Mouse (Mus musculus) lung, postnatal 10 days (tissue): ENCODE data around the gene Zfp579.
A peak's percentile ranks its signal among the peaks of the same experiment; 100 is the strongest.
"Not testable (repeated sequence)": the region's sequence is repeated elsewhere in the genome, so short reads cannot be mapped to it uniquely, and the experiment has no call there.

ENCODE experiments used
- DNase-seq: peaks from one replicate; pipeline ENCODE4 v3.0.0; 2021

Zfp579 gene

DNA sequence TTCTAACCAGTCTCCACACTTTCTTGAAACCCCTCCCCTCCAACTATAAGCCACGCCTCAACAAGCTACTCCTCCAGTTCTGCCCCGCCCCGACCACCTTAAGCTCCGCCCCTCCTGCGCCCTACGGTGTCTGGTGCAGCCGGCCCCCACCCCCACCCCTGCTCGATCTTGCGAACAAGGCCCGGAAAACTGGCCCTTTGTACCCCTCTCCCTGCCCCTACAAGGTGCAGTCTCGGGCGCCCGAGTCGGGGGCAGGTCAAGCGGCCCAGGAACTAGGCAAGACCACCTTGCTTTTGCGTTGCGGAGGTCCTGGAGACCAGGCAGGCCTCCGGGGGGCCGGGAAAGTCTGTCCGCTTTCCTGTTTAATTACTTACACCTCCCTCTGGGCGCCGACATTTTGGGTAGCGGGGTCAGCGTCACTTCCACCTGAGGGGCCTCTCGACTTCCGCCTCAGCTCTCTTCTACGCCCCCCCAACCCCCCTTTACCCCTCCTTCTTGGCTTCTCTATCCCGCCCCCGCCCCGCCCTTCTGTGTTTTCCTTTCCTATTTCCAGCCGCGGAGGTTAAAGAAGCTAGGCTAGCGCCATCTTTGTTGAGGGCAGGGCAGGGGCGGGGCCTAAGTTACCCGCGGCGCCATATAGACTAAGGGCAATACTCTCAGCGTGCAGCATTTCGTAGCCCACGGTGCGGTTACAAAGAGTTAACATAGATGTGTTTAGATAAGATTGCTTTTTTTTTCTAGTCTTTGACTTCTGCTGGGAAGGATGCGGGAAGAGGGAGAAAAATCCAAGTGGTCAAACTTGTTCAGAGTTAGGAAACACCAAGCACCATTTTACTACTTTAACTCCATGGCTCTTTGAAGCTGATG is 18.5 kb upstream of the Zfp579 start, which contains the start of the genes Zfp524 and Fiz1:
Gene Zfp524, plus strand, starts transcription at position 165 of the 867 bp plus-strand sequence.
Gene Fiz1, minus strand, starts transcription at position 447 of the 867 bp plus-strand sequence.
- peak; percentile 98 for DNase-seq

DNA sequence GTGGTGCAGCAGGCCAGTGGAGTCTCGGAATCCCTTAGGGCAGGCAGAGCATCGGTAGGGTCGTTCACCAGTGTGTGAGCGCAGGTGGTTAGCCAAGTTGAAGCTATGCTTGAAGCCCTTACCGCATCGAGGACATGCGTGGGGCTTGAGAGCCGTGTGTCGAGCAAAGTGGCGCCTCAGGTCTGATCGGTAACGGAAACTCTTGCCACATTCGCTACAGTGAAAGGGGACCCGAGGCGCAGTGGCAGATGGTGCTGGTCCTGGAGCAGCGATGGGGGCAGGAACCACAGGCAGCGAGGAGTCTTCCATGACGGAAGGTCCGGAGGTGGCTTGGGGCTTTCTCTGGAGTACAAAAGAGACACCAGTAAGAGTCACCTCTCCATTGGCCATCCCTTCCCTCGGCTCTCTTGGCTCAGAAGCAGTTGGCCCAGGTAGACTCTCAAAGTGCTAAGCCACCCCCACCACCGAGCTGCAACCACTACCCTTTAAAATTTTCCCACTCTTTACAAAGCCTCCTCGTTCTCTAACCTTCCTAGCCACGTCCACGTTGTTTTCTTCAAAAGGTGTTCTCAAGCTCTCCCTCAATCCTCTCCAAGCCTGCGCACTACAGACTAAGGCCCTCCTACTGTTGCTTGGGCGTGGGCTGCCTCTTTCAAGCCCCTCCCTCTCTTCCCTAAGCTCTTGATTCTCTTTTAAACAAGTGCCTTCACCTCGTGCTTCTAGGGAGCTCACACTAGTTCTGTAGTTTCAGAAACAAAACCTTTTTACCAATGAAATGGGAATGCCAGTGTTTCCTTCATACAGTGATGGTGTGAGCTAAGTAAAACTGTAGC is 16.9 kb upstream of the Zfp579 start:
- no peak for DNase-seq

DNA sequence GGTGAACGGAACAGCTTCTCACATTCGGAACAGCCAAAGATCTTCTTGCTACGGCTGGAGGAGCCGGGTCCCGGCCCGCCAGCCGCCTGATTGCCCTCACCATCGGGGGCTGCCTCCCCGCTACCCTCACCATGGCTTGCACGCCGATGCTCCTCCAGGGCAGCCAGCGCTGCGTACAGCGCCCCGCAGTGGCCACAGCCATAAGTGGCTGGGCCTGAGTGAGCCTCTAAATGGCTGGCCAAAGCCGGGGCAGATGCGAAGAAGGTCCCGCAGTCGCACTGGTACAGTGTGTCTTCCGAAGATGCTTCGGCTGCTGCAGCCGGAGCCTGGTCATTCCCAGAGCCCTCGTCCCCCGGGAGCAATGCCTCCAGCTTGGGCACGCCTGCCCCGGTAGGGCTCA is 12.3 kb upstream of the Zfp579 start:
- DNase-seq = no peak

DNA sequence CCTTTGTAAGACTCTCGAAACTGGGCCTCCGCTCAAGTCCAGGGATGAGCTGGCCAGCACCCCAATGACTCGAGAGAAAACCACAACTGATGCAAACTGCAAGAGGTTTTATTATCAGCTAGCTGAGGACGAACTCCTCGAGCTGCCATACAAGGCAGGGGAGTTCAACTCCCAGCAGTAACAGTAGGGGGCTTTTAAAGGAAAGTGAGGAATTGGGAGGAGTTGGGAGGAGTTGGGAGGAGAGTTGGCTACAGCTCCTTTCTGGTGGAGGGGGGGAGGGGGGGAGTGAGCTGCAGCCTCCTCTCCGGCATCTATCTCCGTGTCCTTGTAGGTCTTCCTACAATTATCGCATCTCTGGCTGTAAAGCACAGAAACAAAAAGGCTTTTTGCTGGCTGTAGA is 6.9 kb upstream of the Zfp579 start:
- DNase-seq = not testable (repeated sequence)

DNA sequence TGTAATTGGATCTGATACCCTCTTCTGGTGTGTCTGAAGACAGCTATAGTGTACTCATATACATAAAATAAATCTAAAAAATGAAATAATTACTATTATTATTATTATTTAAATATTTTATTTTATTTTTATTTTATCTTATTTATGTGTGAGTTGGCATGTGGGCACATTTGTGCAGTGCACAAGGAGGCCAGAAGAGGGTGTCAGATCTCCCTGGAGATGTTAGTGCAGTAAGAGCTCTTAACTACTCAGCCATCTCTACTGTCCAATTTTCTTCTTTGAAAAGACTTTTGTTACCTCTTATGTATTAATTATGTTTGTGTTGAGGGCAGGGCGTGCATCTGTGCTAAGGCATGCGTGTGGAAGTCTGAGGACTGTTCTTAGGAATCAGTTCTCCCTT is 3.9 kb upstream of the Zfp579 start:
- DNase-seq = peak; percentile 49

DNA sequence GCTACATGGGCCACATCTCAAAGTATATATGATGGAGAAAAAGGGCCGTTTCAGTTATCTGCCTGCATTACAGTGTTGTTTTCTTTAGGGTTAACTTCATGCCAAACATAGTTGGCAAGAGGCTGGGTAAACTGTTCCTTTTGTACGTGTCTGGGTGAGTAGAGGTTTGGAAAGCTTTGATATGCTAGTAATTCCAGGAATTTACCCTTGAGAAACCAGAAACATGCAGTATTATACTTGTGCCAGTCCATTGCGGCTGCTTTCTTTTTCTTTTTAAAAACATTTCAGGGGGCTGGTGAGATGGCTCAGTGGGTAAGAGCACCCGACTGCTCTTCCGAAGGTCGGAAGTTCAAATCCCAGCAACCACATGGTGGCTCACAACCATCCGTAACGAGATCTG is 976 bp upstream of the Zfp579 start:
- no peak for DNase-seq

DNA sequence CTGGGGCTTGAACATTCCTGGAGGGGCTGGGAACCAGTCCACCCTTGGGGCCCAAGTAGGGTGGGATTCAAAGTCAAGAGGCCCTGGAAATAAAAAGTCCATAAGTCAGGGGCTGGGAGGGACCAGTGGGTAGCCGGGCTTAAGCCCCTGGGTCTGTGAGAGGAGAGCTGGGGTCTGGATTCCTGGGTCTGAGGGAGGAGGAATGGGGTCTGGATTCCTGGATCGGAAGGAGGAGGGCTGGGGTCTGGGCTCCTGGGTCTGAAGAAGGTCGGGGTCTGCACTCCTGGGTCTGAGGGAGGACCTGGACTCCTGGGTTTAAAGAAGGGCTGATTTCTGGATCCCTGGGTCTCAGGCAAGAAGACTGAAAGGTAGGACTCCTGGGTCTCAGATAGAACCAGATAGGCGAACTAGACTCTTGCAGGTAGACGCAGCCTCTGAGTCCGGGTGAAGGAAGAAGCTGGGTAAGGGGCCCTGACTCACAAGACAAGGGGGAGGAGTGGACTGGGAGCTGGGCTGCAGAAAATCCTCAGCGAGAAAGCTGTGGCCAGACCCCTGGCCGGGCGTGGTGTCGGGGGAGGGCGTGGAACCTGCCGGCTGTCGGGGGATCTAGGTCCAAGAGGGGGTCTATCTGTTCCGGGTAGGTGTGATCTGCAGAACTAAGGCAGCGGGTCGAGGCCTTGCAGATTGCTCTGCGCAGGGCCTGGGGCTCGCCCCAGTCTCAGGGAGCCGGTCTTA is 523 bp downstream of the Zfp579 start:
- no peak for DNase-seq

DNA sequence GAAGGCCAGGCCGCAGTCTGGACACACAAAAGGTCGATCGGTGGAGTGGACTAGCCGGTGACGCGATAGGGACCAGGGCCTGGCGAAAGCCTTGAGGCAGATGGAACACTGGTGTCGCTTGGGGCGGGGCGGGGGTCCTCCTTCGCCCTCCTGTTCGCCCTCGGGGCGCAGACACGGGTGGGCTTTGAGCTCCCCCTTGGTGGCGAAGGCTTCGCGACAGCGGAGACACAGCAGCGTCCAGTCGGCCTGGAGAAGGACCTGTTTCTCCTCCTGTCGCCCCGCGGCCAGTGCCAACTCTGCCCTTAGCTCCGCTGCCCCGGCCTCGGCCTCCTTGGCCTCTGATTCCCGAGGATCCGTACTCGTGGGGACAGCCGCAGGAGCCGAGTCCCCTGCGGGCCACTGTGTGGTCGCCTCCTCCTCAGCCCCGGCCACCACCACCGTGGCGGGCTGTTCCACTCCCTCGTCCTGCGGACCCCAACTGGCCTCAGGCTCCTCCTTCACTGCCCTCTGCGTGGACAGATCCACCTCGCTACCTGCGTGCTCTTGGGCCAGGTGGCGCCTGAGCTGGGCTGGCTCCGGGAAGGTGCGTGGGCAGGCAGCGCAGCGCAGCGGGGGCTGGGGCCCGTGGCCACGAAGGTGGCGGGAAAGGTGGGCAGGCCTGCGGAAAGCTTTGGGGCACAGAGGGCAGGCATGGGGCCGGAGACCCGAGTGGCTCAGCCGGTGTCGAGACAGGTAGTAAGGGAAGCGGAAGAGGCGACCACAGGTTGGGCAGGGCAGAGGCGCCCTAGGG is 1.8 kb downstream of the Zfp579 start:
- DNase-seq = no peak

DNA sequence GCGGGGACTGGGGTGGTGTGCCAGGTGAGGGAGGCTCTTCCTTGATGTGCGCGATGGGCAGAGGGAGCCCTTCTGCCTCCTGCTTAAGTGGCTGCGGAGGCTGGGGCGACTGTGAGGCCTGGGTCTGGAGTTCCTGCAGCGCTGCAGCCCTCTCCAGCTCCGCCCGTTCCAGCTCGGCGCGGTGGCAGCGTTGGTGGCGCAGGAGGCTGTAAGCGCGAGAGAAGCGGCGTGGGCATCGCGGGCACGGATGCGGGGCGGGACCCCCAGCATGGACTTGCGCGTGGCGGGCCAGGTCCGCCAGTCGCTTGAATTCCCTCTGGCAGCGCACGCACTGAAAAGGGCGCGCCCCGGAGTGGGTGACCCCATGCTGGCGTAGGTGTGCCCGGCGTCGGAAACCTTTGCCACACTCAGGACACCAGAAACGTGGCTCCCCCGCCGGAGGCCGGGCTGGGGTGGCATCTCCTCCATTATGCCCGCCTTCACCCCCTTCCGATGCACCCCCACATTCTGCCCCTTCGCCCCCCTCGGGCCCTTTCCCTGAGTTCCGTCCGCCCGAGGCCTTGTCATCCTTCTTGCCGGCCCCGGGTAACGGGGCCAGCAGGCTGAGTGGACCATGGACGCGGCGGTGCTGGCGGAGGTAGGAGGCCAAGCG is 2.5 kb downstream of the Zfp579 start:
- DNase-seq = no peak

DNA sequence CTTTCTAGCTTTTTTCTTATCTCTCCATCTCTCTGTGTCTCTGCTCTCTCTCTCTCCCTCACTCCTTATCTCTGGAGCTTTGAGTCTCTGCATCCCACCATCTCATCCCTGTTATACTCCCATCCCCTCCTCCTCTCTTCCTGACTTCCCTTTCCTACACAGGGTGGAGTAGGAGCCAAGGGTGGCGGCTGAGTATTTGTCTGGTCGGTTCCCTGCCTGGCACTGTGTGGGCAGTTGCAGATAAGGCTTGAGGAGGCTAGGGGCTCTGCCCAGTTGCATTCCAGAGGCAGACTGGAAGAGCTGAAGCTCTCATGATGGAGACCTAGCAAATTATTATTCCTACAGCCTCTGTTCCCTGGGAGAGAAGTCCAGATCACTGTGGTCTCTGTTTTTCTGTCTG is 7.7 kb downstream of the Zfp579 start:
- DNase-seq = no peak

DNA sequence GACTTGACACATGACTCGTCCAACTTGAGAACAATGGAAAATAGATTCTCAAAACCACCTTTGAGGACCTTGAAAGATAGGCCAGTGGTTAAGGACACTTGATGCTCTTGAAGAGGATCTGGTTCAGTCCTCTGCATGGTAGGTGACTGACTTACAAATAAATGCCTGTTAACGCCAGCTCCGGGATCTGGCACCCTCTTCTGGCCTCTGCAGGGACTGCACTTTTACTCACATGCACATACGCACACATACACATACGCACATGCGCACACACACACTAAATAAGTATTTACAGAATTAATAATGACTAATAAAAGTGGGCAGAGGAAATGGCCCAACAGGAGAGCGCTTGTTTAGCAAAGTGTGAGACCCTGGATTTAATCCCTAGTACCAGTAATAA is 19.1 kb downstream of the Zfp579 start:
- no peak for DNase-seq

DNA sequence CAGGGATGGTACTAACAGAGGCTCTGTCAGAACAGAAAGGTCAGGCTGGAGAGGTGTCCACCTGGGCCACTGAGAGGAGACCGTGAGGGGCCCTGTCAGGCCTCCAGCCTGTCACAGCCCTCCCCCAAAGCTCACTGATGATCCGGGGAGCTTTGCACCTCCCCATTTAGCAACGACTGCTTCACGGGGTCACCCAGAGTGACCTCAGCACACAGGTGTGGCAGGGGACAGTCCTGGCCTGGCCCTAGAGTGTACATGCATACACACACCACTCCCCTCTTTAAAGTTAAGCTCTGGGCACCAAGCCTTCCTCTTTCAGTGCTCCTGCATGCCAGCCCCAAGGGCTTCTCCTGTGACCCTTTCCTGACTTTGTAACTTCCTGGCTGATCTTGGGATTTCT is 20.5 kb downstream of the Zfp579 start:
- DNase-seq = no peak

DNA sequence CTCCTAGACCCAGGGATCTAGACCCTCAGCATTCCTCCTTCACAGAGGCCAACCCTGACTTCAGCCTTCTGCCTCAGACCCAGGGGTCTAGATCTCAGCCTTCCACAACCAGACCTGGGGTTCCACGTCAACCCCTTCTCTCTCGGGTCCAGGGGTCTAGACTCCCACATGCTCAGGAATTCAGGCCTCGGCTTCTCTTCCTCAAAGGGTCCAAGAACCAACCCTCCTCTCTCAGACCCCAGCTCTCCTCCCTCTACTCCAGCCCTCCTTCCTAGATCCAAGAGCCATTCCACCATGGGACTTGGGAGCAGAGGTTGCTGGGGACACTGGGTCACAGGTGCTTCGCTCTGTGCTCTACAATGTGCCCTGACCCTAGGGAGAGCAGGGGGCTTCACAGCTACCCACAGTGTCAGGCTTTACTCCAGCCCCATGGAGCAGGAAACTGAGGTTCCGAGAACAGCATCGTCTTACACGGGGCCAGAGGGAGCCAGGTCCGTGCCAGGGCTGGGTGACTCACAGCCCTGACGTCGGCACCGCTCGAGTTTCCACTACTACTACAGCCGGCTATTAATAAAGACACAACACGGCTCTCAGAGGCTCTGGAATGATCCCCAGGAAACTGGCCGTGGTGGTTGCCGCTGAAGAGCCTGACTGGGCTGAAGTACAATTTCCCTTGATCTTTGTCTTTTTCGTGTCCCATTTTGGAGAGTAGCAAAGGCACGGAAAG is 23.5 kb downstream of the Zfp579 start:
- DNase-seq = peak; percentile 82

DNA sequence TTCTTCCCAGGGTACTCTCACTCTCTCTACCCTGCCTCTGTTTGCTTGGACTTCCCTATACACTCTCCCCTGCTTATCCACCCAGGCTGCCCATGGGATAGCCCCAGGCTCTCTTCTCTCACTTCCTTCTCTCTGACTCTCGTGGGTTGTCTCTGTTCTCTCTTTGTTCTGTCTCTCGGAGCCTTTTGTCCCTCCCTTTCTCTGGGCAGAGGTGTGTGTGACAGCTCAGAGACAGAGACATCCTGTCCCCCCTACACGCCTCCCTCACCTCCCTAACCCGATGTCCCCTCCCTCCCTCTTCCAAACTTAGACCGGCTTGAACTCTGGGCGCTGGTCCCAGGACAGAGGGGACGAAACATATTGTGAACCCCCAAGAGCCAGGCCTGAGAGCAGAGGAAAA is 24.2 kb downstream of the Zfp579 start:
- peak; percentile 87 for DNase-seq

DNA sequence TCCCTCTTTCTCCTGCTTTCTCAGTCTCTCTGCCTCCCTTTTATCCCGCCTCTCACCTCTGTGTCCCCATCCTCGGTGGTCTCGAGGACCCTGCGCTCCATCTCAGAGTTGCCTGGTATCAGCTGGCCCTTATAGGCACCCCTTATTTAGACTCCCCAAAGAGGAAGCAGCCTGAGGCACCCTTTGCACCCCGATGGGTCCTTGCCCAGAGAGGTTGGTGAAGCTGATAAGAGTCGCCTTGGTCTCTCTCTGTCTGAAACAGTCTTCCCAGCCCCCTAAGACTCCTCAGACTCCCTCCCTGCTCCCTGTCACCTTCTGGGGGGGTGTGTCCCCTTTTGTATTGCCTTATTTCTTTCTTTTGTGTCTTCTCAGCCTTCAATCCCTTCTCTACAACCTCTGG is 24.9 kb downstream of the Zfp579 start, which contains the start of gene Sbk3:
Gene Sbk3, minus strand, starts transcription at position 101 of the 400 bp plus-strand sequence.
- DNase-seq = no peak

DNA sequence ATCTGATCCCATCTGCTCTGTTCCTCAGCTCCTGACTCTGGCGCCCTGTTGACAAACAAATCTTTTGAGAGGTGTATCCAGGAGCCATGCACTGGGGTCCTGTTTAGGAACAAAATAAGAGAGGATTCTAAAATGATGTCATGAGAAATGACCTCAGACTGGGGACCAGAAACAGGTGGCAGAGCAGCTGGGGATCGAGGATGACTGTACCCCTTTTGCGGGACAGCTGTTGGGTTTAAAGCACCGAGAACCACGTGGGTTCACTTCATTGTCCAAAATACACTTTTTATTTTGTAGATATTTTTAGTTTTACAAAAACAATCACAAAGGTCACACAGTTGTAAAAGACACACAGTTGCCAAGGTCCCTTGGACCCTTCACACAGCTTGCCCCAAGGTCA is 31.0 kb downstream of the Zfp579 start:
- DNase-seq = no peak

DNA sequence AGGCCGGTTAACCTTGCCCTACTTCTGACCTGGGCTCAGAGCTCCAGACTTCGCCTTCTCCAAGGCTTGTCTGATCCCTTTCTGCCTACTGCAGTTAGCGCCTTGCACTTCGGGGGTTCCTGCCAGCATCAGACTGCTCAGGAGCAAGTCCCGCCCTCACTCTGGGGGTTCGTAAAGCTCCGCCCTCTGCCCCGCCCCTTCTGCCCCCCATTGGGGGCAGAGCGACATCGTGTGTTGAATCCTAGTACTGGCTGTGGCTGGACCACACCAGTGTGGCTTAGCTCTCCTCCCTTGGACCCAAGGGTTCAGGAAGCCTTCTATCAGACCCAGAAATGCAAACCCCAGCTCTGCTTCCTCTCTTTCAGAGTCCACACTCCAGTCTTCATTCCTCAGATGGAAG is 31.7 kb downstream of the Zfp579 start, which contains the start of gene Sbk2:
Gene Sbk2, minus strand, starts transcription at position 135 of the 400 bp plus-strand sequence.
- peak; percentile 93 for DNase-seq

DNA sequence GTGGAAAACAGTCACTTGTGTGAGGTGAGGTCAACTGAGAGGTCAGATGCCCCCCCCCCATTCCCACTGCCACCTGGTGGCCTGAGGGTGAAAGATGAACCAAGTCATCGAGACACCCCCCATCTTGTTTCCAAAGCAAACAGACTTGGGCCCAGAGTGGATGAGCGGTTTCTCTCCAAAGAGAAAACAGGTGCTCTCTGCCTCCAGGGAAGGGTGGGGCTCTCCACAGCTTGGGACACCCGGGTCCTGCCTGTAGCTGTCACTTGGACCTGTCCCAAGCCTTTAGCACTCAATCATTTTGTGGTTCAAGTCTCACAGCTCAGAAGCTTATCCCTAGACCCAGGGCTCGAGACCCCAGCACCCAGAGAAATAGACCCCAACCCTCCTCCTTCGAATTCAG is 32.4 kb downstream of the Zfp579 start:
- DNase-seq = no peak

DNA sequence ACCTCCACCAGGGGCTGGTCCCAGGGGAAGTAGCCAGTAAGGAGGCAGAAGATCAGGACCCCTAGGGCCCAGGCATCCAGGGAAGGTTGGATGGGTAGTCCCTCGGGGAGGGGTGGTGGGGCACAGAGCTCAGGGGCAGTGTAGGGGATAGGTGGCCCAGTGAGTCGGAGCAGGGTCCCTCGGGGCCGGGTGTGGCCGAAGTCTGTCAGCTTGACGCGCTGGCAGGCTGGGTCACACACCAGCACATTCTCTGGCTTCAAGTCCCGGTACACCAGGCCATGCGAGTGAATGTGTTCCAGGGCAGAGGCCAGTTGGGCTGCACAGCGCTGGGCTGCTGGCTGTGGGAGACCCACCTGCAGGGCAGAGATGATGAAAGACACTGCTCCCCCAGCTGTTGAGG is 38.6 kb downstream of the Zfp579 start:
- DNase-seq = no peak

DNA sequence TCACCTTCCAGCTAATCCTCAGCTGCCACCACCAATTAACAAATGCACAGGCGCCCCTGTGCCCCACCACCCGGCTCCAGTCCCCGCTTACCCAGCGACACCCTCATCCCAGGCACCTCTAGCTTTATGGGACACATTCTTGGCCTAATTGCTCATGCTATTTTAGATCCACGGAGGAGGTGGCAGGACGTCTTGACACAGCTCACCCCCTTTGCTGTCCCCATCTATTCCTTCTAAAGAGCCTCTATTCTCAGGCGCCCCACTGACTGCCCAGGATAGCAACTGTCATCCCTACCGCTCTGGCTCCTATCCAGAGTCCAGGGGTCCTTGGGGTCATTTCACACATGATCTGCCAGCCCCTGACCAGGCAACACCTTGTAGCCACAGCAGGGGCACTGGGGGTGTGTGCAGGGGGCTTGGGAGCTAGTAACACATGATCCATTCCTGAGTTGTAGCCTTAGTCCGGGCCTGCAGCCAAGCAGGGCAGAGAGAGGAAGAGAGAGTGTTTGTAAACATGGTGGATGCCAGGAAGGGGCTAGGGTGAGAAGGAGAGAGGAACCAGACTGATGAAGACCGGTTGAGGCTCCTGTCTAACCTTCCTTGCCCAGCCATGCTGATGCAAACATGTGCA is 42.0 kb downstream of the Zfp579 start:
- peak; percentile 79 for DNase-seq
